13 mouse cellular contexts compared by ENCODE assay signal in genomic region chr2:46360049-46360712, GRCm38 (mm10).
"Had no signal": no experiment of that assay in that cellular context is flagged by ENCODE, and none has a peak within 500 bp of the region (broad histone marks: within the 10 kb centered on the region; RNA-seq: fewer than 3 reads in every experiment).

No protein-coding gene starts in this region.

- DNase-seq: kidney, adult 9 months; kidney, postnatal 10 days; layer of hippocampus, postnatal 36 days; lung, postnatal 4 days; right cerebral cortex, adult 18-20 months; right cerebral cortex, postnatal 25 days; thymus, postnatal 4 days had no signal

- ATAC-seq: intestine, embryonic 16.5 days; liver, embryonic 12.5 days; midbrain, embryonic 13.5 days had no signal

- H3K27ac ChIP-seq: limb, embryonic 12.5 days; liver, embryonic 12.5 days; midbrain, embryonic 13.5 days; neural tube, embryonic 15.5 days had no signal

- H3K27me3 ChIP-seq: limb, embryonic 12.5 days; liver, embryonic 12.5 days; midbrain, embryonic 13.5 days; neural tube, embryonic 15.5 days had no signal

- H3K36me3 ChIP-seq: limb, embryonic 12.5 days; liver, embryonic 12.5 days; midbrain, embryonic 13.5 days; neural tube, embryonic 15.5 days had no signal

- H3K4me3 ChIP-seq: limb, embryonic 12.5 days; liver, embryonic 12.5 days; midbrain, embryonic 13.5 days; myocyte; neural tube, embryonic 15.5 days had no signal

- H3K4me1 ChIP-seq: limb, embryonic 12.5 days; liver, embryonic 12.5 days; midbrain, embryonic 13.5 days; neural tube, embryonic 15.5 days had no signal
